Mouse (Mus musculus): ENCODE results near the gene Sprr2a2.
"Not testable (repeated sequence)": the region's sequence is repeated elsewhere in the genome, so short reads cannot be mapped to it uniquely, and the experiment has no call there.

Sprr2a2 gene

GRCm38 (mm10) chr3:92215569-92215968 is at the start of gene Sprr2a2, which contains the start of gene Sprr2a1:
Gene Sprr2a2 (plus strand): TSS chr3:92215920.
Gene Sprr2a1 (plus strand): TSS chr3:92215799.
- not testable (repeated sequence) for DNase-seq (ENCODE audit: low read depth, low spot score)

- DNase-seq (ENCODE audit: low read depth, low spot score), result no peak
Observed at GRCm38 (mm10) chr3:92169847-92170246, 45.9 kb upstream of the Sprr2a2 start.

- no peak for DNase-seq (ENCODE audit: low read depth, low spot score)
Observed at GRCm38 (mm10) chr3:92176880-92177279, 38.8 kb upstream of the Sprr2a2 start.

GRCm38 (mm10) chr3:92195512-92196200 is 20.1 kb upstream of the Sprr2a2 start:
- DNase-seq (ENCODE audit: low read depth, low spot score), result no peak

- not testable (repeated sequence) for DNase-seq (ENCODE audit: low read depth, low spot score)
Observed at GRCm38 (mm10) chr3:92211133-92211925, 4.4 kb upstream of the Sprr2a2 start.

- not testable (repeated sequence) for DNase-seq (ENCODE audit: low read depth, low spot score)
Observed at GRCm38 (mm10) chr3:92212059-92212458, 3.7 kb upstream of the Sprr2a2 start.

GRCm38 (mm10) chr3:92213651-92214050 is 2.1 kb upstream of the Sprr2a2 start:
- not testable (repeated sequence) for DNase-seq (ENCODE audit: low read depth, low spot score)

- not testable (repeated sequence) for DNase-seq (ENCODE audit: low read depth, low spot score)
Observed at GRCm38 (mm10) chr3:92219031-92219430, 3.3 kb downstream of the Sprr2a2 start.

GRCm38 (mm10) chr3:92223708-92224107 is 8.0 kb downstream of the Sprr2a2 start:
- not testable (repeated sequence) for DNase-seq (ENCODE audit: low read depth, low spot score)

- DNase-seq (ENCODE audit: low read depth, low spot score), result not testable (repeated sequence)
Observed at GRCm38 (mm10) chr3:92227410-92227809, 11.7 kb downstream of the Sprr2a2 start.

- DNase-seq (ENCODE audit: low read depth, low spot score), result not testable (repeated sequence)
Observed at GRCm38 (mm10) chr3:92236463-92237189, 20.9 kb downstream of the Sprr2a2 start.

- not testable (repeated sequence) for DNase-seq (ENCODE audit: low read depth, low spot score)
Observed at GRCm38 (mm10) chr3:92238736-92239135, 23.0 kb downstream of the Sprr2a2 start.

GRCm38 (mm10) chr3:92239197-92239596 is 23.5 kb downstream of the Sprr2a2 start:
- not testable (repeated sequence) for DNase-seq (ENCODE audit: low read depth, low spot score)

- not testable (repeated sequence) for DNase-seq (ENCODE audit: low read depth, low spot score)
Observed at GRCm38 (mm10) chr3:92244833-92245232, 29.1 kb downstream of the Sprr2a2 start.

- not testable (repeated sequence) for DNase-seq (ENCODE audit: low read depth, low spot score)
Observed at GRCm38 (mm10) chr3:92246245-92246644, 30.5 kb downstream of the Sprr2a2 start.

- DNase-seq (ENCODE audit: low read depth, low spot score), result not testable (repeated sequence)
Observed at GRCm38 (mm10) chr3:92248494-92248893, 32.8 kb downstream of the Sprr2a2 start.

- not testable (repeated sequence) for DNase-seq (ENCODE audit: low read depth, low spot score)
Observed at GRCm38 (mm10) chr3:92250450-92250849, 34.7 kb downstream of the Sprr2a2 start.

- DNase-seq (ENCODE audit: low read depth, low spot score), result not testable (repeated sequence)
Observed at GRCm38 (mm10) chr3:92253860-92254259, 38.1 kb downstream of the Sprr2a2 start.

- DNase-seq (ENCODE audit: low read depth, low spot score), result not testable (repeated sequence)
Observed at GRCm38 (mm10) chr3:92258526-92258925, 42.8 kb downstream of the Sprr2a2 start.

- DNase-seq (ENCODE audit: low read depth, low spot score), result not testable (repeated sequence)
Observed at GRCm38 (mm10) chr3:92263462-92263861, 47.7 kb downstream of the Sprr2a2 start.

- DNase-seq (ENCODE audit: low read depth, low spot score), result not testable (repeated sequence)
Observed at GRCm38 (mm10) chr3:92271414-92271985, 55.8 kb downstream of the Sprr2a2 start.
